In the genomic region with DNA sequence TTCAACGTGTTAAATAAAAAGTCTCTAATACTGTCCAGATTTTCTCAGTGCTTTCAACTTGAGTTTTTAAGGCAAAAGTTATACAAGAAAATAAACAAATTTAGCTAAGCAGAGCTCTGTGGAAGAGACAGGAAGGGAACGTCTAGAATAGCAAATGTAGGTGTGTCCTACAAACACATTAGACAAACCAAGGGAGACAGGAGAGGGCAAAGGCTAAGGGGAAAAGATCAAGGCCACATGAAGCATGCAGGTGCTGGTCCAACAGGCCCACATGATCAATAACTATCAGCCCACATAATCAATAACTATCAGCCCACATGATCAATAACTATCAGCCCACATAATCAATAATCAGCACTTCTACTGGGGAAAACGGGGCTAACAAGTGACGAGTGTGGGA, we compare ENCODE assay signal across 26 mouse cellular contexts.
"Had no signal": no experiment of that assay in that cellular context is flagged by ENCODE, and none has a peak within 500 bp of the region (broad histone marks: within the 10 kb centered on the region; RNA-seq: fewer than 3 reads in every experiment).

No protein-coding gene starts in this region.

- H3K27me3 ChIP-seq: heart, embryonic 13.5 days; heart, embryonic 15.5 days; hindbrain, embryonic 12.5 days; intestine, embryonic 15.5 days; limb, embryonic 12.5 days; liver, embryonic 13.5 days had no signal

- DNase-seq: gastrocnemius, adult 2 months; gastrocnemius, postnatal 10 days; gastrocnemius, postnatal 25 days; heart, adult 2 months; heart, postnatal 14 days; heart, postnatal 4 days; kidney, adult 18-20 months; kidney, adult 8-10 months; kidney, postnatal 10 days; kidney, postnatal 25 days; kidney, postnatal 4 days; liver, embryonic 13.5 days had no signal

- H3K4me2 ChIP-seq: heart, embryonic 11.5 days; heart, embryonic 13.5 days; heart, embryonic 15.5 days; hindbrain, embryonic 12.5 days; hindbrain, embryonic 14.5 days; intestine, embryonic 15.5 days; limb, embryonic 12.5 days; liver, embryonic 13.5 days had no signal

- H3K4me1 ChIP-seq: hindbrain, embryonic 12.5 days; limb, embryonic 10.5 days; limb, embryonic 12.5 days had no signal

- H3K9me3 ChIP-seq: heart, embryonic 13.5 days; heart, embryonic 15.5 days; hindbrain, embryonic 10.5 days; hindbrain, embryonic 12.5 days; intestine, embryonic 15.5 days; limb, embryonic 10.5 days; limb, embryonic 12.5 days; liver, embryonic 13.5 days had no signal

- H3K4me3 ChIP-seq: gastrocnemius, adult 2 months; heart, adult 2 months; heart, embryonic 13.5 days; heart, embryonic 15.5 days; hindbrain, embryonic 10.5 days; hindbrain, embryonic 12.5 days; intestine, embryonic 15.5 days; layer of hippocampus, adult 2 months; left cerebral cortex, adult 2 months; limb, embryonic 10.5 days; limb, embryonic 12.5 days; liver, embryonic 13.5 days had no signal

- H3K27ac ChIP-seq: gastrocnemius, adult 2 months; heart, adult 2 months; heart, embryonic 13.5 days; heart, embryonic 15.5 days; hindbrain, embryonic 10.5 days; hindbrain, embryonic 12.5 days; hindbrain, embryonic 14.5 days; intestine, embryonic 15.5 days; layer of hippocampus, adult 2 months; left cerebral cortex, adult 2 months; limb, embryonic 10.5 days; limb, embryonic 12.5 days; liver, embryonic 13.5 days had no signal

- H3K9ac ChIP-seq: heart, embryonic 13.5 days; heart, embryonic 15.5 days; hindbrain, embryonic 12.5 days; hindbrain, embryonic 14.5 days; intestine, embryonic 15.5 days; limb, embryonic 12.5 days; liver, embryonic 13.5 days had no signal

- ATAC-seq: hindbrain, embryonic 16.5 days; inflammation-experienced regulatory T-cells, adult 6 months; intestine, embryonic 15.5 days; intestine, postnatal 0 days had no signal

- H3K36me3 ChIP-seq: hindbrain, embryonic 12.5 days; intestine, embryonic 15.5 days; liver, embryonic 13.5 days had no signal
